Mouse (Mus musculus) C2C12 (cell line): ENCODE measurements around the gene 2200002J24Rik.

Experiments
- CTCF ChIP-seq: IDR thresholded peaks from one replicate; pipeline ENCODE4 v1.5.1; 2011; ENCODE audit not compliant: control insufficient read depth, insufficient read depth, insufficient read length
- USF1 ChIP-seq: IDR thresholded peaks from one replicate; pipeline ENCODE4 v1.6.1; 2011; ENCODE audit warnings: low read depth, mild to moderate bottlenecking, control low read depth, moderate library complexity

DNA sequence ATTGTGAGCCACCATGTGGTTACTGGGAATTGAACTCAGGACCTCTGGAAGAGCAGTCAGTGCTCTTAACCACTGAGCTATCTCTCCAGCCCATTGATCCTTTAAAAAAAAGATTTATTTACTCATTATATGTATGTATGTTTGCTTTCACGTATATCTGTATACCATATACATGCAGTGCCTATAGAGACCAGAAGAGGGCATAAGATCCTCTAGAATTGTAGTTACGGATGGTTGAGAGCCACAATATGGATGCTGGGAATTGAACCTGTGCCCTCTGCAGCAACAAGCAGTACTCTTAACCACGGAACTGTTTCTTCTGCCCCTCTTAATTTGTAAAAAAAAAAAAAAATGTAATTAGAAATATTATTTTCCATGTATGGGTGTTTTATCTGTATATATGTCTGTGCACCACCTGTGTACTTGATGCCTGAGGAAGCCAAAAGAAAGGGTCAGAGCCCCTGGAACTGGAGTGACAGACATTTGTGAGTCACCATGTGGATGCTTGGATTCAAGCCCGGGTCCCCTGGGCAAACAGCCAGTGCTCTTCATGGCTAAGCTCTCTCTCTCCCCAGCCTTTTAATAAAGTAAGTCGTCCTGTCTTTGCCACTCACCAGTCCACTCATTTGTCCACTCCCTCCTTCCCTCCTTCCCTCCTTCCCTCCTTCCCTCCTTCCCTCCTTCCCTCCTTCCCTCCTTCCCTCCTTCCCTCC, 20.3 kb upstream of the 2200002J24Rik start:
- TF ChIP-seq USF1, result no peak
- no peak for TF ChIP-seq CTCF
